Mouse (Mus musculus) ES-Bruce4 (cell line): ENCODE results near the gene Rassf1.

ENCODE experiments used
- CTCF ChIP-seq: IDR thresholded peaks from one replicate; pipeline ENCODE4 v1.8.1; 2011; ENCODE audit warnings: low read depth, low read length
- EP300 ChIP-seq: IDR thresholded peaks from 2 replicates; pipeline ENCODE4 v1.6.1; 2011; ENCODE audit warnings: low read depth, low read length; ENCODE audit not compliant: insufficient read depth

DNA sequence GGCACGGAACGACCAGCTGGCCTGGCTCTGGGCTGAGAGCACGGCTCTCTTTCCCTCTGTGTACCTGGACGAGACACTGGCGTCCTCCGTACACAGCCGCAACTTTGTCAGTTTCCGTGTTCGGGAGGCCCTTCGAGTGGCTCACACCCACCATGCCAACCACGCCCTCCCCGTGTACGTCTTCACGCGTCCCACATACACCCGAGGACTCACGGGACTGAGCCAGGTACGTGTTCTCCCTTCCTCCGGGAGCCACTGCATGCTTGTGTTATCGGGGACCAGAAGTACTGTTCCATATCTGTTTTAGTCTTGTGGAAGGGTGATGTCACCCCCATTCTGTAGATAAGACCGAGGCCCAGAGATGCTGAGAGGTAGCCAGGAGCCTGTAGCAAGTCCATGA is 19.5 kb downstream of the Rassf1 start:
- TF ChIP-seq CTCF = no peak
- no peak for TF ChIP-seq EP300
